Mouse (Mus musculus): Measurements from ENCODE around the gene Fam124a. TPM values are rescaled to one million over a fixed set of nuclear protein-coding genes. Genes with fewer than 3 reads are reported as not detected.
A peak's percentile ranks its signal among the peaks of the same experiment; 100 is the strongest.
"Not testable (repeated sequence)": the region's sequence is repeated elsewhere in the genome, so short reads cannot be mapped to it uniquely, and the experiment has no call there.

The Fam124a gene
- polyA plus RNA-seq, 1 experiment: not detected

GRCm38 (mm10) chr14:62550121-62550520 is 5.4 kb upstream of the Fam124a start:
- H3K4me1 ChIP-seq (ENCODE audit: control insufficient read depth, insufficient read depth, low read length): no peaks in the 10 kb centered on the region
- H3K4me3 ChIP-seq (ENCODE audit: insufficient read depth, low read length): no peak overlapping the region
- TF ChIP-seq POLR2A (IDR thresholded peaks at IDR 0.05; ENCODE audit: borderline replicate concordance, low read depth, low read length): no peak
- TF ChIP-seq CTCF (IDR thresholded peaks at IDR 0.05; ENCODE audit: low read depth, low read length): no peak
- no peak overlapping the region for H3K27ac ChIP-seq (ENCODE audit: insufficient read depth, low read depth, low read length)

DNA sequence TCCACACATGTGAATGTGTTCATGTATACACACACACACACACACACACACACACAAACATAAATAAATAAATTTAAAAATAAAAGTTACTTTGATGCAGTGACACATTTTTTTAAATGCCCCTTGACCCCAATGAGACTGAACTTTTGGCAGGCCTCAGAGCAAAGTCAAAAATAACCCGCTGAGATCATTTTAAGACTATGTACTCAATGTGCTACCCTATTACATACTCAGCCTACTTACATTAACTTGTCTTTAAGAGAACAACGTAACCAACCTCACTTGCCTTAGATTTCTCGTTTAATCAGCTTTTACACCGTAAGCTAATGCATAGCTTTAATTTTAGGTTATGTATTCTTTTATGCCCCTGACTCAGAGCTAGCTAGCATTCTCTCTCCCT is 2.8 kb upstream of the Fam124a start:
- TF ChIP-seq CTCF (IDR thresholded peaks at IDR 0.05; ENCODE audit: low read depth, low read length): no peak
- no peak for TF ChIP-seq POLR2A (IDR thresholded peaks at IDR 0.05; ENCODE audit: borderline replicate concordance, low read depth, low read length)
- Histone ChIP-seq H3K4me1 (ENCODE audit: control insufficient read depth, insufficient read depth, low read length) (no peaks in the 10 kb centered on the region), H3K4me3 (ENCODE audit: insufficient read depth, low read length) (no peak overlapping the region), H3K27ac (ENCODE audit: insufficient read depth, low read depth, low read length) (no peak overlapping the region)

DNA sequence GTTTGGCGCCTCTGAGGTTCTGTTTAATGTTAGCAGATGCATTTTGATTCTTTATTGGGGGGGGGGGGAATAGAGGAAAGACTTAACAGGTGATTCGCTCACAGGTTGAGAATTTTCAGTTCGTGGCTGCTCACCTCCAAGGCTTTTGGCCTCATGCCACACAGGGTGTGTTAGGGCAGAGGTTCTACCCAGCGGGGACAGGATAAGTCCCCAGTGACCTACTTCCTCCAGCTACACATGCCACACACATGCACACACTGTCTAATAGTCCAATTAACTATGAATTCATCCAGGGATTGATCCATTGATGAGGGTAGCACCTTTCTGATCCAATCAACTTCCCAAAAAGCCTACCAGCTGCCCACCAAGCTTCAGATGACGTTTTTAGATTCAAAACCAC is 1.8 kb upstream of the Fam124a start:
- Histone ChIP-seq H3K4me1 (ENCODE audit: control insufficient read depth, insufficient read depth, low read length) (no peaks in the 10 kb centered on the region), H3K4me3 (ENCODE audit: insufficient read depth, low read length) (no peak overlapping the region), H3K27ac (ENCODE audit: insufficient read depth, low read depth, low read length) (no peak overlapping the region)
- TF ChIP-seq CTCF (IDR thresholded peaks at IDR 0.05; ENCODE audit: low read depth, low read length) (no peak), POLR2A (IDR thresholded peaks at IDR 0.05; ENCODE audit: borderline replicate concordance, low read depth, low read length) (no peak)

- Histone ChIP-seq H3K4me1 (ENCODE audit: control insufficient read depth, insufficient read depth, low read length) (no peaks in the 10 kb centered on the region), H3K27ac (ENCODE audit: insufficient read depth, low read depth, low read length) (no peak overlapping the region), H3K4me3 (ENCODE audit: insufficient read depth, low read length) (peak overlapping the region; percentile 53)
- no peak for TF ChIP-seq CTCF (IDR thresholded peaks at IDR 0.05; ENCODE audit: low read depth, low read length)
Observed at GRCm38 (mm10) chr14:62555840-62556810, 588 bp downstream of the Fam124a start.

DNA sequence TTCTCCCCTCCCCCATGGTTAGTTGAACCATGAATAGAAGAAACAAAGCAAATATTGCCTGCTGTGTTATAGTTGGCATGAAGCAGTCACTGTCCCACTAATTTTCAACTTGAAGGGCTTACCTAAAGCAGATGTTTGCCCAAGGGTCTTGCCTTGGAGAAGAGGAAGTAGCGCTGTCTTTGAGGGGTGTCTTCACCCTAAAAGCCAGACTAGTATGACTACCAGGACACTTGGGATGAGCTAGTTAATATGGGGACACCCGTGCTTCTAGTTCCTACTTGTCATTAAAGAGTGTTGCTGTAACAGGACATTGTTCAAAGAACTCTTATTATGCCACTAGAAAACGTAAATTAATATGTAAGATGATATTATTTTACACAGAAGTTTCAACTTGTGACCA is 1.6 kb downstream of the Fam124a start:
- H3K4me3 ChIP-seq (ENCODE audit: insufficient read depth, low read length): no peak overlapping the region
- TF ChIP-seq CTCF (IDR thresholded peaks at IDR 0.05; ENCODE audit: low read depth, low read length) (no peak), POLR2A (IDR thresholded peaks at IDR 0.05; ENCODE audit: borderline replicate concordance, low read depth, low read length) (no peak)
- no peaks in the 10 kb centered on the region for H3K4me1 ChIP-seq (ENCODE audit: control insufficient read depth, insufficient read depth, low read length)
- H3K27ac ChIP-seq (ENCODE audit: insufficient read depth, low read depth, low read length): no peak overlapping the region

DNA sequence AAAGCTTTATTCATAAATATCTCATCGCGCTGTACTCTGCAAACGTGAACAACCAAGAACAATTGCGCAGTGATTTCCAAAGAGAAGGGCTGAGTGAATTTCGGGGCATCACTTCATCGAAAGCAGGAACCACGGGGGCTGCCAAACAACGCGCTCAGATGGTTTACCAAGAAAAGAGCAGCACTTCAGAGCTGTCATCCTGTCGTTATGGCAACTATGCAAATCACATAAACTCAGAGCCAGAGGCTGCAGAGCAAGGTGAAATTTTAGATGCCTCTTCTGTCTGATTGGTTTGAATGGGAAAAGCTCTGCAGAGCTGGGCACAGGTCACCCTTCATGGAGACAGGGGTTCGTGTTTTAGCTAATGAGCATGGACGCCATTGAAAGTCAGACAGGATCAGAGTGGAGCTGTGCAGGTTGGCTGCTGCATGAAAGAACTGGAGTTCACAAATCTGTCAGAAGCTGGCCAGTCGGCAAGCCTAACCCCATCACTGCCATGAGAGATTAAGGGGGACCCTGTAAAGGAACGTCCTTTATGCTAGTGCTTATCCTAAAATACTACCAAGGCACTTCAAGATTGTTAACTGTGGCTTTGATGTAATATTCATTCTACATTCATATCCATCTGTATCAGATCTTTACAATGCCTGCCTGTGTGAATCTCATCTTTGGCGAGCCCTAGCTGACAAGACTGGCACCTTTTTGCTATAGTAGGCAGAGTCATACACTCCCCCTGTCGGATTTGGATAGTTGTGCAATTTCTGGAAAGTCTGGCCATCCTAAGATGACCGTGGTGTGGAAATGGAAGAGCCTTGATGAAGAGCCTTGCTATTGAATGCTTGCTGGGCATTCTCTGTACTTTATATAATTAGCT is 6.6 kb downstream of the Fam124a start:
- no peak overlapping the region for H3K4me3 ChIP-seq (ENCODE audit: insufficient read depth, low read length)
- no peak for TF ChIP-seq CTCF (IDR thresholded peaks at IDR 0.05; ENCODE audit: low read depth, low read length)
- TF ChIP-seq POLR2A (IDR thresholded peaks at IDR 0.05; ENCODE audit: borderline replicate concordance, low read depth, low read length): no peak
- H3K27ac ChIP-seq (ENCODE audit: insufficient read depth, low read depth, low read length): no peak overlapping the region

DNA sequence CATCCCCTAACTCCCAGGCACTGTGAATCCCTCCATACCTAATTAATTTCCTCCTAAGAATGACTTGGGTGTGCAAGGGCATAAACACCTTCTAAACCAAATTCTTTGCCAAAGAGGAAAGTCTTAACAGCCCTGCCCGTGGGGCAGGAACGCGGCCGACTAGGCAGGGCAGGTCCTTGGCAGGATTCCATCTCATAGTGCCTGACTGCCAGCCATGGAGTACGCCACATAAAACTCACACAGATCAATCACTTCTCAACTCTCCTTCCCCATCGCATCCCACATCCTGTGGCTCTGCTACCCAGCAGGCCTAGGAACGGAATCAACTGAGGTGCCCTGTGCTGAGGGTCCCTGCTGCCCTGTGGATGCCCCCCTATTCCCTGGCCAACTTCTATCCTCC is 8.1 kb downstream of the Fam124a start:
- TF ChIP-seq CTCF (IDR thresholded peaks at IDR 0.05; ENCODE audit: low read depth, low read length) (no peak), POLR2A (IDR thresholded peaks at IDR 0.05; ENCODE audit: borderline replicate concordance, low read depth, low read length) (no peak)
- no peaks in the 10 kb centered on the region for H3K4me1 ChIP-seq (ENCODE audit: control insufficient read depth, insufficient read depth, low read length)
- H3K4me3 ChIP-seq (ENCODE audit: insufficient read depth, low read length): no peak overlapping the region
- no peak overlapping the region for H3K27ac ChIP-seq (ENCODE audit: insufficient read depth, low read depth, low read length)

More for the DNA sequence above, 6.6 kb downstream of the Fam124a start:
- H3K4me1 ChIP-seq (ENCODE audit: control insufficient read depth, insufficient read depth, low read length): no peaks in the 10 kb centered on the region

DNA sequence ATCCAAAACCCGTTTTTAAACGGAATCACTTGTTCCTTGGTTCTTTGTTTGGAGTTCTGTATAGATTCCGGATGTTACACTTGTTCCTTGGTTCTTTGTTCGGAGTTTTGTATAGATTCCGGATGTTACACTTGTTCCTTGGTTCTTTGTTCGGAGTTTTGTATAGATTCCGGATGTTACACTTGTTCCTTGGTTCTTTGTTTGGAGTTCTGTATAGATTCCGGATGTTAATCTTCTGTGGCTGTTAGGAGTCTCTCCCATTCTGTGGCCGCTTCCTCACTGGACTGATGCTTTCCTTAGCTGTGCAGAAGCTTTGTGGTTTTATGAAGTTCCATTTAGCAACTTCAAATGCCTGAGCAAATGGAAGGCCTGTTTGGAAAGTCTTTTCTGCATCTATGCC is 11.3 kb downstream of the Fam124a start, which contains the start of gene Gm4131:
Gm4131 (minus strand) TSS at position 101 of the 400 bp plus-strand sequence.
- H3K27ac ChIP-seq (ENCODE audit: insufficient read depth, low read depth, low read length); H3K4me3 ChIP-seq (ENCODE audit: insufficient read depth, low read length); H3K4me1 ChIP-seq (ENCODE audit: control insufficient read depth, insufficient read depth, low read length): not testable (repeated sequence)

DNA sequence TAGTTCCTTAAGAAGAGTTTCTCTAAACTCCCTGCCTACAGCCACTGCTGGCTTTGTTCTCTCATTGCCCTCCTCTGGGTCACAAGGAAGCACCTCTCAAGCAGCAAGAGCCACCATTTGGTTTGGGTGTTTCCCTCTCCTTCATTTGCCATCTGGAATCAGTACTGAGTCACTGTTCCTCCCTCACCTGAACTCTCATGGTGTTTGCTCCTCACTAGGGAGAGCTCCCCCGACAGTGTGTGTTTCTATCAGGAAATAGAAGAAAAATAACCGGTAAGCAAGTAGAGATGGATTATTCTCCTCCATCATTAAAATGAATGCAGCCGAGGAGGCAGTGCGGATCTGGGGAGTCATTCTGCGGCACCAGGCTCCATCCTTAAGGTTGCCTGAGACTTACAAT is 13.9 kb downstream of the Fam124a start:
- no peak for TF ChIP-seq CTCF (IDR thresholded peaks at IDR 0.05; ENCODE audit: low read depth, low read length)
- TF ChIP-seq POLR2A (IDR thresholded peaks at IDR 0.05; ENCODE audit: borderline replicate concordance, low read depth, low read length): no peak
- H3K4me1 ChIP-seq (ENCODE audit: control insufficient read depth, insufficient read depth, low read length): no peaks in the 10 kb centered on the region
- H3K27ac ChIP-seq (ENCODE audit: insufficient read depth, low read depth, low read length): no peak overlapping the region
- H3K4me3 ChIP-seq (ENCODE audit: insufficient read depth, low read length): no peak overlapping the region

- H3K4me3 ChIP-seq (ENCODE audit: insufficient read depth, low read length): no peak overlapping the region
- H3K27ac ChIP-seq (ENCODE audit: insufficient read depth, low read depth, low read length): no peak overlapping the region
- no peaks in the 10 kb centered on the region for H3K4me1 ChIP-seq (ENCODE audit: control insufficient read depth, insufficient read depth, low read length)
- TF ChIP-seq POLR2A (IDR thresholded peaks at IDR 0.05; ENCODE audit: borderline replicate concordance, low read depth, low read length): no peak
- TF ChIP-seq CTCF (IDR thresholded peaks at IDR 0.05; ENCODE audit: low read depth, low read length): no peak
Observed at GRCm38 (mm10) chr14:62570299-62570698, 14.8 kb downstream of the Fam124a start.
